Mouse (Mus musculus) lung, embryonic 15.5 days (tissue): ENCODE data around the gene Spaca9. TPM values are rescaled to one million over a fixed set of nuclear protein-coding genes. Genes with fewer than 3 reads are reported as not detected.

Experiments
- ATAC-seq: fragments of 200-750 bp; cut with Nextera tagmentation; 2 replicates; pipeline ENCODE4 v1.8.0; 2017; ENCODE audit warnings: moderate number of reproducible peaks, borderline replicate concordance; ENCODE audit not compliant: low FRiP score, low TSS enrichment; ENCODE audit errors: extremely low read depth
- H3K27ac ChIP-seq: fragments of 300-500 bp; sonication (generic); 2 replicates; pipeline ENCODE4 v1.5.1; 2015; ENCODE audit warnings: moderate library complexity, mild to moderate bottlenecking, inconsistent platforms
- H3K27me3 ChIP-seq: fragments of 300-500 bp; sonication (generic); 2 replicates; pipeline ENCODE4 v1.6.1; 2015; ENCODE audit warnings: inconsistent platforms
- H3K36me3 ChIP-seq: fragments of 300-500 bp; sonication (generic); 2 replicates; pipeline ENCODE4 v1.6.1; 2015; ENCODE audit warnings: inconsistent platforms
- H3K4me1 ChIP-seq: fragments of 300-500 bp; sonication (generic); 2 replicates; pipeline ENCODE4 v1.6.1; 2015; ENCODE audit warnings: inconsistent platforms
- H3K4me2 ChIP-seq: fragments of 300-500 bp; sonication (generic); 2 replicates; pipeline ENCODE4 v1.6.1; 2015; ENCODE audit warnings: inconsistent platforms, mild to moderate bottlenecking, moderate library complexity
- H3K4me3 ChIP-seq: fragments of 300-500 bp; sonication (generic); 2 replicates; pipeline ENCODE4 v1.5.1; 2015; ENCODE audit warnings: mild to moderate bottlenecking, inconsistent platforms
- H3K9ac ChIP-seq: fragments of 300-500 bp; sonication (generic); 2 replicates; pipeline ENCODE4 v1.6.1; 2015; ENCODE audit warnings: inconsistent platforms
- H3K9me3 ChIP-seq: fragments of 300-500 bp; sonication (generic); 2 replicates; pipeline ENCODE4 v1.6.1; 2016; ENCODE audit warnings: inconsistent platforms
- WGBS: fragments of 180-500 bp; shearing (Covaris S2); methylation state at CpG from one replicate; pipeline ENCODE4 v1.1.7; 2015; 5-methylcytosine and 5-hydroxymethylcytosine counted together
- polyA plus RNA-seq: library from polyadenylated mRNA; unstranded; fragments of >200 nt; fragmentation: Nextera tagmentation; extraction: Ambion mirVana; gene quantifications from 2 replicates; pipeline ENCODE4 v1.2.1, GENCODE M21; 2015

Spaca9 gene
- 3.5 and 4.0 TPM in 2 replicates for polyA plus RNA-seq

- WGBS: under 1% methylated on average over 53 of the region's 53 CpGs
- ATAC-seq: peak; percentile 85
- no peaks in the 10 kb centered on the region for H3K36me3 ChIP-seq
- peak within 1 kb of the TSS; percentile 62 for H3K4me3 ChIP-seq
- peak within 1 kb of the TSS; percentile 60 for H3K9ac ChIP-seq
- H3K27me3 ChIP-seq: no peaks in the 10 kb centered on the region
- no peaks in the 10 kb centered on the region for H3K9me3 ChIP-seq
- peak within 1 kb of the TSS; percentile 92 for H3K4me2 ChIP-seq
- H3K27ac ChIP-seq: peak within 1 kb of the TSS; percentile 58
- peaks cover 13% of the 10 kb centered on the region for H3K4me1 ChIP-seq
These were observed at the start of gene Spaca9, which contains the start of gene Ak8 for GRCm38 (mm10) chr2:28699361-28700335. Spaca9 (minus strand) TSS chr2:28699727. Ak8 (plus strand) TSS chr2:28700164.

- Histone ChIP-seq H3K4me2 (no peak overlapping the region), H3K9me3 (no peaks in the 10 kb centered on the region), H3K4me3 (no peak overlapping the region), H3K36me3 (no peaks in the 10 kb centered on the region), H3K27me3 (peaks cover 24% of the 10 kb centered on the region; the same call in 1 of the 2 replicates), H3K9ac (no peak overlapping the region), H3K4me1 (peaks cover 19% of the 10 kb centered on the region), H3K27ac (no peak overlapping the region)
- ATAC-seq: no peak
- 83% methylated on average over 2 of the region's 2 CpGs for WGBS
These were observed 48.2 kb upstream of the Spaca9 start for GRCm38 (mm10) chr2:28747705-28748104.

GRCm38 (mm10) chr2:28746682-28747332, 47.3 kb upstream of the Spaca9 start:
- H3K9ac ChIP-seq: no peak overlapping the region
- H3K4me1 ChIP-seq: peaks cover 10% of the 10 kb centered on the region
- no peaks in the 10 kb centered on the region for H3K36me3 ChIP-seq
- ATAC-seq: peak; percentile 84
- H3K4me3 ChIP-seq: no peak overlapping the region
- H3K27ac ChIP-seq: peak overlapping the region; percentile 60
- WGBS: 45% methylated on average over 15 of the region's 15 CpGs
- H3K27me3 ChIP-seq: peaks cover 15% of the 10 kb centered on the region; the same call in 1 of the 2 replicates
- no peaks in the 10 kb centered on the region for H3K9me3 ChIP-seq
- H3K4me2 ChIP-seq: peak overlapping the region; percentile 8; the same call in 1 of the 2 replicates

GRCm38 (mm10) chr2:28742701-28743100, 43.2 kb upstream of the Spaca9 start:
- no peak overlapping the region for H3K9ac ChIP-seq
- 64% methylated on average over 8 of the region's 8 CpGs for WGBS
- no peak for ATAC-seq

GRCm38 (mm10) chr2:28740159-28740558, 40.6 kb upstream of the Spaca9 start:
- no peaks in the 10 kb centered on the region for H3K9me3 ChIP-seq
- H3K4me1 ChIP-seq: no peaks in the 10 kb centered on the region
- no peaks in the 10 kb centered on the region for H3K27me3 ChIP-seq
- H3K4me3 ChIP-seq: no peak overlapping the region
- no peak overlapping the region for H3K4me2 ChIP-seq
- no peak overlapping the region for H3K9ac ChIP-seq
- WGBS: 74% methylated on average over 5 of the region's 5 CpGs
- H3K27ac ChIP-seq: no peak overlapping the region
- H3K36me3 ChIP-seq: no peaks in the 10 kb centered on the region
- no peak for ATAC-seq

More at GRCm38 (mm10) chr2:28742701-28743100, 43.2 kb upstream of the Spaca9 start:
- H3K4me2 ChIP-seq: no peak overlapping the region
- H3K4me3 ChIP-seq: no peak overlapping the region
- H3K27me3 ChIP-seq: no peaks in the 10 kb centered on the region
- H3K9me3 ChIP-seq: no peaks in the 10 kb centered on the region
- no peak overlapping the region for H3K27ac ChIP-seq
- H3K36me3 ChIP-seq: no peaks in the 10 kb centered on the region
- H3K4me1 ChIP-seq: 0 out of 2 replicates have a peak, but pooled peaks cover 4% of the 10 kb centered on the region

- H3K27me3 ChIP-seq: no peaks in the 10 kb centered on the region
- no peaks in the 10 kb centered on the region for H3K4me1 ChIP-seq
- H3K4me3 ChIP-seq: no peak overlapping the region
- WGBS: 86% methylated on average over 5 of the region's 5 CpGs
- no peak overlapping the region for H3K9ac ChIP-seq
- no peak overlapping the region for H3K27ac ChIP-seq
- no peak overlapping the region for H3K4me2 ChIP-seq
- no peaks in the 10 kb centered on the region for H3K9me3 ChIP-seq
- no peaks in the 10 kb centered on the region for H3K36me3 ChIP-seq
- ATAC-seq: no peak
These were observed 37.6 kb upstream of the Spaca9 start for GRCm38 (mm10) chr2:28737112-28737511.

- H3K4me3 ChIP-seq: no peak overlapping the region
- H3K4me2 ChIP-seq: no peak overlapping the region
- H3K27me3 ChIP-seq: no peaks in the 10 kb centered on the region
- no peak for ATAC-seq
- H3K36me3 ChIP-seq: no peaks in the 10 kb centered on the region
- H3K27ac ChIP-seq: no peak overlapping the region
- H3K9me3 ChIP-seq: no peaks in the 10 kb centered on the region
- no peak overlapping the region for H3K9ac ChIP-seq
- H3K4me1 ChIP-seq: no peaks in the 10 kb centered on the region
These were observed 31.1 kb upstream of the Spaca9 start for GRCm38 (mm10) chr2:28730676-28731075.

- 0 out of 2 replicates have a peak, but pooled peaks cover 9% of the 10 kb centered on the region for H3K4me1 ChIP-seq
- no peak for ATAC-seq
- H3K4me3 ChIP-seq: no peak overlapping the region
- no peaks in the 10 kb centered on the region for H3K9me3 ChIP-seq
- H3K27me3 ChIP-seq: no peaks in the 10 kb centered on the region
- 42% methylated on average over 16 of the region's 16 CpGs for WGBS
- H3K27ac ChIP-seq: no peak overlapping the region
- H3K4me2 ChIP-seq: no peak overlapping the region
- H3K9ac ChIP-seq: no peak overlapping the region
- no peaks in the 10 kb centered on the region for H3K36me3 ChIP-seq
These were observed 28.4 kb upstream of the Spaca9 start for GRCm38 (mm10) chr2:28727786-28728404.

GRCm38 (mm10) chr2:28723912-28724311, 24.4 kb upstream of the Spaca9 start:
- 47% methylated on average over 9 of the region's 9 CpGs for WGBS
- peak; percentile 75 for ATAC-seq
- H3K4me2 ChIP-seq: peak overlapping the region; percentile 20; the same call in 1 of the 2 replicates

GRCm38 (mm10) chr2:28722419-28722818, 22.9 kb upstream of the Spaca9 start:
- no peaks in the 10 kb centered on the region for H3K36me3 ChIP-seq
- no peak overlapping the region for H3K4me3 ChIP-seq
- 0 out of 2 replicates have a peak, but pooled peaks cover 9% of the 10 kb centered on the region for H3K4me1 ChIP-seq
- no peak for ATAC-seq
- H3K27ac ChIP-seq: no peak overlapping the region
- no peaks in the 10 kb centered on the region for H3K27me3 ChIP-seq
- H3K4me2 ChIP-seq: no peak overlapping the region
- no peak overlapping the region for H3K9ac ChIP-seq
- whole genome bisulfite sequencing: 82% methylated on average over 8 of the region's 8 CpGs
- H3K9me3 ChIP-seq: no peaks in the 10 kb centered on the region

More at GRCm38 (mm10) chr2:28723912-28724311, 24.4 kb upstream of the Spaca9 start:
- 0 out of 2 replicates have a peak, but pooled peaks cover 9% of the 10 kb centered on the region for H3K4me1 ChIP-seq
- H3K27me3 ChIP-seq: no peaks in the 10 kb centered on the region
- no peak overlapping the region for H3K4me3 ChIP-seq
- H3K27ac ChIP-seq: no peak overlapping the region
- H3K36me3 ChIP-seq: no peaks in the 10 kb centered on the region
- no peak overlapping the region for H3K9ac ChIP-seq
- no peaks in the 10 kb centered on the region for H3K9me3 ChIP-seq

GRCm38 (mm10) chr2:28713036-28713435, 13.5 kb upstream of the Spaca9 start:
- Histone ChIP-seq H3K9me3 (no peaks in the 10 kb centered on the region), H3K27me3 (no peaks in the 10 kb centered on the region), H3K27ac (no peak overlapping the region), H3K4me2 (no peak overlapping the region), H3K4me1 (no peaks in the 10 kb centered on the region), H3K9ac (no peak overlapping the region), H3K36me3 (no peaks in the 10 kb centered on the region), H3K4me3 (no peak overlapping the region)
- WGBS: 84% methylated on average over 8 of the region's 8 CpGs
- ATAC-seq: no peak
